Mouse (Mus musculus): ENCODE results near the gene Pdcd6.

Gene Pdcd6

DNA sequence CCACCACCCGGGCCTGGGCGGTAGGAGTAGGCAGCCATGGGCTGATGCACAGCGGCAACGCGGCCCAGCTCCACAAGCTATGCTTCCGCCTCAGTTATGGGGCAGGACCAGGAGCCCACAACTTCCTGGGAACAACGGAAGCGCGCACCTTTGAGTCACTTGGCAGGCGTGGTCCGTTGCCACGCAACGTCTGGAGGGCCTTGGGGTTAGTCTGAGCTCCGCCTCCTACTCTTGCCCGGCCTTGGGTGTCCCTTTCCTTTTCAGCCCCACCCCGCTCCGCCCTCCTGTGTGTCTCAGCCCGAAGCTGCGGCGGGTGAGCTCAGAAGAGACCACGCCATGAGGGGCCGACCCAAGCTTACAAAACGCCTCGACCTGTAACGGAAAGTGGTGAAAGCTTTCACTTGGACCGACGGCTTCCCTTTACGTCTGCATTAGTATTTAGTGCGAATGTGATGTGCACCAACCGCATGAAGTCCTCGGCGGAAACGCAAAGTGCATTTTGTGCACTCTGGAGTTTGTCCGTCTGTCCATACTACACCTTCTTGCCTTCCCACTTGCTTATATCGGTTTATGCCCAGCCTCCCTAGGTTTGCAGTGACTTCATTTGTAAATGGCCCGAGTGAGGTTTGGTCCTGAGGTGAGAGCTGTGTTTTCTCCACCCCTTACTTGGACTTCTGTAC is at the start of gene Pdcd6:
TSS of gene Pdcd6 (minus strand) at position 411 of the 680 bp plus-strand sequence.
- in situ Hi-C loops (cut with MboI, MseI) = no loop called here

DNA sequence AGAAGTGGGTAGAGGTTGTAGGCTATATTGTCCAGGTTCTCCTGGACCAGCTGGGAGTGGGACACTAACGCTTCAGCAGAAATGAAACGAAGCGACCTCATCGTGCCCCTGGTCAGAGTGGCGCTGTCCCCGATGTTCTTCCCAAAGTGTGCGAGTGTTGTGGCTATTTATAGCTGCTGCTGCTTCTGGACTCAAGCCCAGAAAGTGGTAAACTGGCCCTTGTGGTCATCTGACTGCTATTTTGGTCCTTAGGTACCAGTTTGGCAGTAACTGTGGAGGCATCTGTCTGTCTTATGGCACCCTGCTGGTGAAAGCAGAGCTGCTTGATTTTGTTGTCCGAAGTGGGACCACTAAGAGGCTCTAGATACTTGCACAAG is 46.5 kb upstream of the Pdcd6 start, which contains the start of gene Lrrc14b:
TSS of gene Lrrc14b (minus strand) at position 147 of the 377 bp plus-strand sequence.
- in situ Hi-C loops (cut with MboI, MseI) = no loop called here

DNA sequence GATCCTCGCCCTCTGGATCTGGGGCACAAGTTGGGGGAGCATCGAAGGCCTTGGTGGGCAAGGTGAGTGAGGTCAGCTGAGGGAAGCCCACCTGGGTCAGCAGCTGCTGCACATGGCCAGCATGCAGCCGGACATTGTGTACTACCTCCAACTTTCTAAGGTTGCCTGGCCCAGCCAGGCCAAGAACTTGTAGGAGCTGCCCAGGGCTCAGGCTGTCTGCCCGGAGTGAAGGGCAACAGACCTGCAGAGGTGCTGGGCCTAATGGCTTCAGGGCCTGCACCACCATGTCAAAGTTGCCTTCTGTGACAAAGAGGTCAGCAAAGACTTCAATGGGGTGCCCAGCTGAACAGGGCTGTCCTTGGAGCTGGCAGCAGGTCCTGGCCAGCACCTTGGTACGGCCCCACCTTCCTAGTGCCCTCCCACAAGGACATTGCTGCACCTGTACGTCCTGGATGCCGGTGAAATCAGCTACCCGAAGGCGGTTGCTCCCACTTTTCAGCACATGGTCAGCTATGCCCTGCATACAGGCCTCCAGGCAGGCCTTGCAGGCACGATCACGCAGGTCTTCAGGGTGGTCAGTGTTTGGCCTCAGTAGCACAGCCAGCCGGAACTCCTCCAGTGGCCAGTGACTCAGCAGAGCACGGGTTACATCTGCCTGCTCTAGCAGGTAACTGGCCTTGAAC is 45.9 kb upstream of the Pdcd6 start:
- in situ Hi-C loops (cut with MboI, MseI) = no loop called here

DNA sequence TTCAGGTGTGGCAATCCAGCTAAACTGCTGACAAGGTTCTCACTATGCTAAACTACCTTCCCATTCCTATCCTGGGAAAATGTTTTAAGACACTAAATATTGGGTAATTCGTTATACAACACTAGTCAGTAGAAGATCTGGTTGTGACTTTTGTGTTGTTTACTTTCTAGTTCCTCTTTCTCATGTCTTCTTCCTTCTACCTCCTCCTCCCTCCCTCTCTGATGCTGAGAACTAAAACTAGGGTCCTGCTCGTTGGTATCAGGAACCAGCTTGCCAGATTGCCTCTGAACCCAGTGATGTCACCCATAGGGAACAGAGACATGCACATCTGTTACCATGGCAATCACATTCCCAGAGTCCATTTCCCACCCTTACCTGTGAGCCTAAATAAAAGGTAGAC is 44.8 kb upstream of the Pdcd6 start:
- in situ Hi-C loops (cut with MboI, MseI) = no loop called here

DNA sequence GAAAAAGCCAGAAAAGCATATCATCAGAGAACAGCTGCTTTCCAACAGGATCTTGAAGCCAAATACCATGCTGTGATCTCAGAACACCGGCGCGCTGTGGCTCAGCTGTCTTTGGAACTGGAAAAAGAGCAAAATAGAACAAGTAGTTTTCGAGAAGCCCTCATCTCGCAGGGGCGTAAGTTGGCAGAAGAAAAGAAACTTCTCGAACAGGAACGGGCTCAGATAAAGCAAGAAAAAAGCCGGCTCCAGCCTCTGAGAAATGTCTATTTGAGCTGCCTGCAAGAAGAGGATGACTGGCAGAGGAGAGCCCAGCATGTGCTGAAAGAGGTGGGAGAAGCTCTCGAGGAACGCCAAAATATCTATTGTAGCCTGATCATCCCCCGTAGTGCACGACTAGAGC is 39.1 kb upstream of the Pdcd6 start:
- in situ Hi-C loops (cut with MboI, MseI) = no loop called here

DNA sequence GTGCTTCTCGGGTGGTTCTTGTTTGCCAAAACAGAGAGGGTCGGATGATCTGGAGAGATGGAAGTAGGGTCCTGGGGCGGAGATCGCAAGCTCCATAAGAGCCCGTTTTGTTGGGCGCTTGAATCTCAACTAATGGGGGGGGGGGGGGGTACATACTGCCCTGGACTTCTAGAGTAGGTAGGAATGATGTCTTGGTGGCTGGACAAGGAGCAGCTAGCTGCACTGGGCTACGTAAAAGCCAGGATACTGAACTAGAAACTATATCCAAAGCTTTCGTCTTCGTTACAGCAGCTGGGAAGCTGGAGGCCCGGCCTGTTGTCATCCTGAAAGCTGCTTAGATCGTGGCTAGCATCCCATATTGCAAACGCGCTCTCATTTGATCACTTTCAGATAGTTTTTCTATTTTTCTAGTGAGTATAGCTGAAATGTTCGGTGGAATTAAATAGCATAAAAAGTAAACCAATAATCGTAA is 33.1 kb upstream of the Pdcd6 start:
- in situ Hi-C loops (cut with MboI, MseI) = no loop called here

DNA sequence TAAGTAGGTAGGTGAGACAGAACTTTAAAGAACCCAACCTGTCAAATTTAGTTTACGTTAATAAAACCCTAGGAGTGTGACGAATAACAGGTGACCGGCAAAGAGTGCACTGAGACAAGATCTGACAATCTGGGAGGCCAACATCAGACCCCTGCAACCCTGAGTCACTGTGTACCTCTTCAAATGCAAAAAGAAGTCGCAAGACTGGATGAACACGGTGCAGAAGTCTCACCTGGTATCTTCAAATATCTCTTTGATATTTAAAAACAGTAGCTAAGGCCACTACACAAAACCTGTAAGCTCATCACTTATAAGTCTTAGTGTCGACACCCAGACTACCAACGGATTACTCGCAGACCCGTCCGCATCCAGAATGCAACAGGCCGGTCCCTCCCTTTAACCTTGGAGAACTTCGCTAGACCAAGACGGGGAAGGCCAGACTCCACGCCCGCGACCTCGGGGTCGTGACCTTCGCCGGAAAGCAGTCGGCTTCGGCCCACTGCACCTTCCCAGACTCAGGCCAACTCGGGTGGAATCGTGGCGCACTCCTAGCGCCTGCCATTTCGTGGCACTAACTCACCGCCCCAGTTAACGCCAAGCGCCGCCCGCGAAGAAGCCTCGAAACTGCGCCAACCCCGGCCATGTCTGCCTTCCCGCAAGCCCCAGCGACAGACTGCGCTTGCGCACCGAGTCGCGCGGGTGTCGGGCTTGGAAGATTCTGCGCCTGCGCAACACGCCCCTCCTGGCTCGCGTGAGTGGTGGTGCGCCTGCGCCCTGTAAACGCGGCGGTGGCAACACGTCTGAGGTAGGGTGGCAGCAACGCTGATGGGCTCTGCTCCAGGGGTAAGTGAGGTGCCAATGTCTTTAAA is 32.4 kb upstream of the Pdcd6 start, which contains the start of the genes Sdha and Ccdc127:
TSS of gene Sdha (minus strand) at position 715 of the 869 bp plus-strand sequence.
TSS of gene Ccdc127 (plus strand) at position 744 of the 869 bp plus-strand sequence.
- in situ Hi-C loops (cut with MboI, MseI) = loop anchor here (10.0 kb wide), 1 partner anchor 175 kb away; no protein-coding TSS in a partner anchor

DNA sequence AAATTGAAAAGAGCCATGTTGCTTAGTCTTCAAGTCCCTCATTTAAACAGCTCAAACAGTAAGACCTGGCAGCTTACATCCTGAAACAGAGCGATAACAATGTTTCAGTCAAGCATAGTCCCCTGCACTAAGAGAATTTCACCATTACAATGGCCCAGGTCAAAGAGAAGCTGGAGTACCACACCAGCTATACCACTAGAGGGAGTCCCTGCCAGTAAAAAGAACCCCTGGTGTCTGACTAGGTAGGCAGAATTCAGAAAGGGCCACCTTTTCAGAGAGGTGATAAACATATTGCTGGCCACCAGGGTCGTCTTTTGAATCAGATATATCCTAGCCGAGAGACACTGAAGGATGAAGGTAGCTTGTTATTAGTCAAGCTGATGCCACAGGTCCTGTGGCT is 23.7 kb upstream of the Pdcd6 start:
- in situ Hi-C loops (cut with MboI, MseI) = loop anchor here (10.0 kb wide), 1 partner anchor 184 kb away; no protein-coding TSS in a partner anchor

DNA sequence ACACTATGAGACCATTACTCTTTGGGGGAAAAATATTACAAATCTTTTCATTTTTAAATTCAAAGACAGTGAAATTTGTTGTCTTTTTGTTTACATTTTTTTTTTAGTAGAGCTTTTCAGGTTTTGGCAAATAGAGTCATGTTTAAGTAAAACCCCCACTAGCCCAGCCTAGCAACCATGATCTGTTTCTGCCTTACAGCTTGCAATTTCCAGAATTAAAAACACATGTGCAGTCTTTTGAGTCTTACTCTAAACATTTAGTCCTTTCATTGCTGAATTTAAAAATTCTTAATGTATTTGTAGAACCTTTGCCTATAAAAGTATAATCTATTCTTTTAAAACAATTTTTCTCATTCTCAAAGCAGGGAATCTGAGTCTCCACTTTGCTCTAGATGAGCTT is 11.9 kb upstream of the Pdcd6 start:
- in situ Hi-C loops (cut with MboI, MseI) = no loop called here

DNA sequence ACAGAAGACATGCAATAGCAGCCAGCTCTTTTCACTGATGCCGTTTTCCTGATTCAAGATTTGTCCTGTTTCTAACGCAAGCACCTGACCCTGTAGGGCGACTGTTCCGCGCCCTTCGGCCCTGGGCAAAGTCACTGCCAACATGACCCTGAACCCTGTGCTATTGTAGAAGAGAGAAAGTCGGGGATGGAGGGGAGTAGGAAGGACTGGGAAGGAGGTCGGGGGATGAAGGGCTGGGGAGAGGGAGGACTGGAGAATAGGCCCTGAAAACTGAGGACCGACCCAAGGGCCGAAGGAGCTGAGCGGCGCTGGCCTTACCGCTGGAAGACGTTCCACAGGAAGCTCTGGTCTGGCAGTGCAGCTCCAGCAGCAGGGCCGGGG is 601 bp downstream of the Pdcd6 start:
- in situ Hi-C loops (cut with MboI, MseI) = no loop called here

DNA sequence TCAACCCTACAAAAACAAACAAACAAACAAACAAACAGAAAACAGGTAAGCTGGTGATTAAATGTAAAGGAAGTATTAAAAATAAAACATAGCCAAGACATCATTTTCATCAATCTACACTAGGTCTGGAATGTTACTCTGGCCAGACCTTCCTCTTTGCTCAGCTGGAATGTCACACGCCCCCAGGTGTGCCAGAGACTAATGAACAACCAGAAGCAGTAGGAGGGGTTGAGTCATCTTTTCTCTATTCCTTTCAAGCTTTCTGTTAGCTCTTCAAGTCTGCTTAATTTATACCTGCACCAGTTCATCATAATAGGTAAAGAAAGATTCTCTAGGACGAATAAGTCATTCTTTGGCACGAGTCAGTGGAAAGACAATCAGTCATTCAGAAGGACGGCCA is 994 bp downstream of the Pdcd6 start:
- in situ Hi-C loops (cut with MboI, MseI) = no loop called here

DNA sequence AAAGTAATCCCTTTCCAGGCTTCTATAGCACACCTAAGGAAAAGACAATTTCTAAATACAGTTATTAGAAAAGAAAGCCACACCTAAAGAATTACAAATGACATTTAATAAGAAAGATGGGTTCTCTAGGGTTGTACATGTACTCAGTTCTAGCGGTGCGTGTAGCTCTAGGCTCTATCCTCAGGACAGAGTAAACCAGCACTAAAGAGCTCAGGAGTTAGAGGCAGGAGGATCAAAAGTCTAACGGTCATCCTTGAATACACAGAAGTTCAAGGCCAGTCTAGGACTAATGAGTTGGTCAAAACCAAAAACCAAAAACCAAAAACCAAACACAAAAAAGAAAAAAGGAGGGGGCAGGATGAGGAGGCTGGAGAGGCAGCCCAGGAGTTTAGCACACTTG is 2.8 kb downstream of the Pdcd6 start:
- in situ Hi-C loops (cut with MboI, MseI) = no loop called here

DNA sequence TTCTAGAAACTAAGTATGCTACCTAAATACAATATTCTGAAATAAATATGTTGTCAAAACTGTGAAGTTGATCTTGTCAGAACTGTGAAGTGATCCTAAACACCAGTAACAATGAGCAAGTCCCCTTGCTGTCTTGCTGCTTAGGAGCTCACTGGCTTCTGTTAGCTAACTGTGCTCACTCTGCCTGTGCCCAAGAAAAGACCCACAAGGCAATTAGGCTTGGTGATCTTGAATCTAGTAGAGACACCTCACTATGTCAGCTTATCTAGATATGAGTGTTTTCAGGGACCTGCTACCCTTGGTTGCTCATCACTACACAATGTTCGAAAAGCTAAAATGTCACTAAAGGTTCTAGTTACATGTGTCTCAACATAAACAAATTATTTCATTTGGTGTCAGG is 11.6 kb downstream of the Pdcd6 start:
- in situ Hi-C loops (cut with MboI, MseI) = no loop called here

DNA sequence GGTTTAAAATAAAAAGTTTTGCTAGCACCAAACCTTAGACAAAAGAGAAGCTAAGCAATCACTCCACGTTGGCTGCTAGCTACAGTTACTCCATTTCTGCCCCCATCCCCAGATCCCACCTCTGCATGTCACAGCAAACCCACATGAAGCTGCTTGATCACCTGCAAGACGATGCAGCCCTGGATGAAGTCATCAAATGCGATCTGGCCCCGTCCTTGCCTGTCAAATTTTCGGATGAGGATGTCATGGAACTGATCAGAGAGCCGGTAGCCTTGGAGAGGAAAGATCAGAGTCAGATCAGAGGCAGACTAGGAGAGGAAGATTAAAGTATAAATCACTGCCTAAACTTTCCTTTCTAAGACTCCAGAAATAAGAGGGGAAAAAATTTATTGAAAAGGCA is 12.0 kb downstream of the Pdcd6 start:
- in situ Hi-C loops (cut with MboI, MseI) = no loop called here

DNA sequence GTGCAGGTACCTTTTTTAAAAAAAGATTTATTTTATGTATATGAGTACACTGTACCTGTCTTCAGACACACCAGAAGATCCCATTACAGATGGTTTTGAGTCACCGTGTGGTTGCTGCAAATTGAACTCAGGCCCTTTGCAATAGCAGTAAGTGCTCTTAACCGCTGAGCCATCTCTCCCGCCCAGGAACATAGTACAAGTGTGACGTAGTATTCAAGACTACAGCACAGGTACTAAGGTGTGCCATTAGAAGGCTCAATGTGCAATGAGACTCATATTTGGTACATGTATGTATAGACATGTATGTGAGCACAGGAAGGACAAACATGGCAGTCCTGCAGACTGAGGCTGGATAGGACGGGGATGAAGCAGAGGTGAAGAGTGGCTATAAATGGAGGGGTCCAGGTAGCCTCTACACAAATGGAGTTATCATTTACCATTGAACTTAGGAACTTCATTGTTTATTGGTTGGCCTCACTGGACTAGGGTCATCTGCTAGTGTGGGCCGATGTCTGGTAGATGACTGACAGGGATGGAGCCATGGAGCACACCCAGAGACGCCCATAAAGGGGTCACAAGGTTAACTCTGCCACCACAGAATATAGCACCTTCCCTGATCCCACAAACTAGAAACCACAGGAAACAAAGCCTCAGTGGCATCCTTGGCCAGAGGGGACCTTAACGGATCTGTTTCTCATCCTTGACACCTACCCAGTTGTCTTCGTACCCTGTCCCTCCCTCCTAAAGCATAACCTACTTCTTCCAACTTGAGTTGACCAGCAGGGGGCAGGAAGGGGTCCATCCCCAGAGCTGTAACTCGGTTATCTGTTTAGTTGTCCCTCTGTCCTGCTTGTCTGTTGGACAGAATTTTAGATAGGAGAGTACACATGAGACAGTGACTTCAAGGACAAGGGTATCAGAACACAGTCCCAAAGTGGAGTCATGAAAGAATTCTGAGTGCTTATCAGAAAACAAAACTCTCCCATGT is 15.0 kb downstream of the Pdcd6 start:
- in situ Hi-C loops (cut with MboI, MseI) = no loop called here

DNA sequence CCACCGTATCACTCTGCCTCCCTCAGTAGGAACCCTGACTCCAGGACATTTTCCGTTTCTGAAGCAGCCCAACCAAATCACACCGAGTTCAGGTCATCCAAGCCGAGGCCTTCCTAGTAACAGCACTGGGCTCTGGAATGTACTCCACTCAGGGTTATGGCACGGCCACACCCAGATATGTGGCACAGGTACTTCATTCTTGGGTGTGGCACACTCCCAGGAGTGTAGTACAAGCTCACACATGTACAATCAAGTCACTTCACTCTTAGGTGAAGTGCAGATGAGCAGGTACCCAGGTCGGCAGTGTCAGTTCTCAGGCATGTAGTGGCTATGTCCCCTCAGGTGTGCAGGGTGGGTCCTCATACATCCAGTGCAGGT is 15.8 kb downstream of the Pdcd6 start:
- in situ Hi-C loops (cut with MboI, MseI) = no loop called here

DNA sequence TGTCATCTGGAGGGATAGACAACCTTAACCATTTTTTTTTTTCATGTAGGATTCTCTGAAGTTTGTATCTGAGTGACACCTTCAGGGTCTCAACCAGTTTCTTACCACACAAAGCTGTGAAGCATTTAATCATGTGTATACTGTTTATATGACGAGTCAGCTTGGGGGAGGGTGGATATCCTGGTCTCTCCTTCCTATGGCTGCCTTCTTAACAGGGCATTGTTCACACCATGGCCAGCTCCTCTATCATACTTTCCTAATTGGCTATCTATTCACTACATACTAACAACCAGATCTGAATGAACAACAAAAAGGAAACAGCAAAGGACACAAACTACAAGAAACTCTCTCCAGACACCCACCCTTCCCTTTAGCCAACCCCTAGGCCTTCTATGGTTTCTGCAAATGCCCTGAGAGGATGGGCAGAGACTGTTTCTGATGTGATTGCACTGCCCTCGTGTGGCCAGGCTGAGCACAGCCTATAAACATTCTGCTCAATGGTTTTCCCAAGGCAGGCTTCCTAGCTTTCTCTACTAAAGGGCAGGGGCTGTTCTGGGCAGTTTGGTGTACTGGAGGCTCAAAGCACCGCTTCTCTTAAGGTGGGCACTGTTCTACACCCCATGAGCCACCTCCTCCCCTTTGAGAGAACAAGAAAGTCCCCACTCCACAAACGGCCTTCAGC is 16.3 kb downstream of the Pdcd6 start:
- in situ Hi-C loops (cut with MboI, MseI) = no loop called here

DNA sequence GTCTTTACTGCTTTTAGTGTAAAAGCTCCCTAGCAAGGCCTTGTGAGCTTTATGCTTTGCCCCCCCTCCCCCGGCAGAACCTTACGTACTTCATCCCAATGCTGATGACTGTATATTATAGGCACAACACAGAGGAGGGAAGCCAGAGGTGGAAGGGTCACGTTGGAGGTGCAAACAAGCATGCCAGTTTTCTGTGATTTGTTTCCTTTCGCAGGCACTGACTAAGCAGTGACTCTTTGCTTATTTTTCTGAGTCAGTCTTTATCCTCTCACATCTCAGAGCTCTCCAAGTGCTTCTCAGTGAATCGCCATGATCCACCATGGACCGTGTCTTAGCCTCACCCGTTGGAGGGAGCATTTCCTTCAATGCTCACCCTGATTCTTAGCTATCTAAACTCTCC is 21.0 kb downstream of the Pdcd6 start:
- in situ Hi-C loops (cut with MboI, MseI) = loop anchor here (5.0 kb wide), 1 partner anchor 199 kb away; no protein-coding TSS in a partner anchor

DNA sequence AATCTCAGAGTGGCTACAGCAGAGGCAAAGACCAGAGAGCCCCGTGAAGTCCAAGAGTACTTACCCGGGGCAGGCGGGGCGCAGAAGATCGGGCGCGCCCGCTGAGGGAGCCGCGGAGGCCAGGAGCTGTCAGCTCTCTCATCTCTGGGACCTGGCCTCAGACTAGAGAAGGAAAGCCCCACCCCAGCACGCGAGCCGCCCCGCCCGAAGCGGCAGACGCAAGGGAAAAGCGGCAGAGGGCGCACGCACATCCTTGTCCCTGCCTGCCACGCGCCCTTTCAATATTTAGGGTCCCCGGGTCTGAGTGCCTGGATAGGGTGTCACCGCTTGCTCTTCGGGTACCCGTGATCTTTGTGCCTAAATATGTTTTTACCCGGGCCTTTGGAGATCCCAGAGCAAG is 25.2 kb downstream of the Pdcd6 start, which contains the start of gene Ahrr:
TSS of gene Ahrr (minus strand) at position 165 of the 400 bp plus-strand sequence.
- in situ Hi-C loops (cut with MboI, MseI) = no loop called here

DNA sequence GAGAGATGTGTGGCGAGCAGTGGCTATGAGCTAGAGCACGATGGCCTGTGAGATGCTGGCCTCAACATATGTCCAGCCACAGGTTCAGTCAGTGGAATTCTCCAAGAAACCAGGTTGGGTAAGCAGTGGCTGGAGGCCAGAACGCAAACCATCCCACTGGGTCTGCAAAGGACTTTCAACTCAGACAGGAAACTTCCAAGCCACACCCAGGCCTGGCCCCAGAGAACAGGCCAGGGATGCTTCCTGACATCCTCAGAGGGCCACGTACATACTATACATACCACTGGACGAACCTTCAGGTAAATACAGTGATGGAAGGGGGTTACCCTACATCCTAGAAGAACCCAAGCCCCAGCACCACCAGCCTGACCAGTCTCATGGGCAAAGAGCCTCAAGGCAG is 27.7 kb downstream of the Pdcd6 start:
- in situ Hi-C loops (cut with MboI, MseI) = loop anchor here (10.0 kb wide), 1 partner anchor 175 kb away; no protein-coding TSS in a partner anchor
